Mouse (Mus musculus) ovary, adult 18-20 months (tissue): ENCODE data around the gene Tns4.

Experiments used
- DNase-seq: peaks from one replicate; pipeline ENCODE4 v3.0.0; 2022; ENCODE audit warnings: low spot score, mixed read lengths

Tns4 gene

DNA sequence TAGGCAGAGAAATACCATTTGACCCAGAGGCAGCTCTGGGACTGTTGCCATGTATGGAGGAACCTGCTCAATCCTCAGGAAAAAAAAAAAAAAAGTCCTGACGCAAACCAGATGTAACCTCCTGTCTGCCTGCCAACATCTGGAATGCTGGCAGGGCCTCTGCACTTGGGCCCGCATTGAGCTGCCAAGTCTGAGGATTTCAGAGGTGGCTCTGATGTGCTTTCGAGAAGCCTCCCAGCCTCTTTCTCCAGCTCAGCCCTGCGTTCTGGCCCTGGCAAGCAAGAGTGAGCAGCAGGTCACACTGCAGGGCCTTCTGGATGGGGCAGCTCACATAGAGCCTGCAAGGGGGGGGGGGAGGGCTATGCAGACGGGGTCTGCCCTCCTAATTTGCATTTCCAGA lies 42.0 kb downstream of the Tns4 start:
- DNase-seq = peak; percentile 59

DNA sequence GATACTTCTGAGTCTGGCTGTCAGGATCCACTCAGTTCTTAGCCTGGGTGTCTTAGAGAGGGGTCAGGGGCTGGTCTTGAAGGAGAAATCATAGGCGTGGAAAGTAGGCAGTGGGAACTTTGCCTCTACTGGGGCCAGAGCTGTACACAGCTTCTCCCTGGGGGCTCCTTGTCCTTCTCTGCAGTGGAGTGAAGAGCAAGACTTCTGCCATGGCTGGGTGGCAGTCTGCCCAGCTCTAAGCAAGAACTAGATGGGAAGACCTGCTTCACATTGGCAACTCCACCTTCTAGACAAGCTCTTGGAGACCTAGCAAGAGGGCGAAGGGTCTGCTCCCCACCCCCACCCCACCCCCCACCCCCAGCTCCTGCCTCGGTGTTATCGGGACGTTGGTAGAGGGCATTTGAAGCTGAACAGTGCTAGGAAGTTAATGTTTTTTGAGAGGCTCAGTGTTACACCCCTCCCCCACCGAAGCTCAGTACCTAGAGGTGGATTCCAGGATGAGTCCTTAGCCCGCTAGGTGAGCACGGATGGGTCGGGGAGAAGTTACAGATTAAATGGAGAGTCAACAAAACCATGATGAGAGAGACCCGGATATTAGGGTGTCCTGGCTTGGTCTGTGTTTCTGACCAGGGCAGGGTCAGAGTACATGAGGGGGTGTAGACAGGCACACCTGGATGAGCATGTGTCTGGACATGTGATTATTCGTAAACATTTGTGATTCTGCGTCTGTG lies 43.8 kb downstream of the Tns4 start:
- no peak for DNase-seq

DNA sequence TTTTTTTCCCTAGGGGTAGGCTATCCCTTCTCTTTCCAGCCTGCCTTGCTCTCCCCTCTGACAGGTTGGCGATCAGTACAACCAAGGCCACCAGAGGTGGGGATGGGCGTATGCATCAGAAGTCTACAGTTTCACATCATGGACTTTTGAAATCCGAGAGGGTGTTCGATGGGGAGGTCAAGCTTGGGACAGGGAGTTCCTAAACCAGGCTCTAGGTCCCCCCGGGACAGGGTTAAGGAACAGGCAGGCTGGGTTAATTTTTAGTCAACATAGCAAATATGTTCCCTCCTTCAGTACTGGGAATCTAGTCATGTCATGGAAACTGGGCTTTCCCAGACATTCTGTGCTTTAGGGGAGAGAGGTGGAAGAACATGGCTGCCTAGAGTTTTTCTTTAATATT lies 44.8 kb downstream of the Tns4 start:
- DNase-seq = no peak

DNA sequence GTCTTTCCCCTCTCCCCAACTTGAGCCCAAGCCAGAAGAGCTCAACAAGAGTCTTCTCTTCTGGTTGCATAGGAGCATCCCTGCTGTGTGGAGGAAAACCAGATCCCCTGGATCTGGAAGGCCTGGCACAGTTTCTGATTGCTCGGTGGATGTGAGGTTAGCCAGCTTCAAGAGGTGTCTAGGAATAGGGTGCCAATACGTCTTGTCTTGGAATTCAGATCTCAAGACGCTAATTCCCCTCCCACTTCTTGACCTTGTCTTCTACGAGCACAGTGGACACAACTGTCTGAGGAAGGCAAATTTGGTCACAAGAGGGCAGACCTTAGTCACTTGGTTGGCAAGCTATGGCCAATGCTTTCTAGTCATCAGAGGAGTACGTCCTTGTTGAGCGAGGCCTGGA lies 45.5 kb downstream of the Tns4 start:
- no peak for DNase-seq

DNA sequence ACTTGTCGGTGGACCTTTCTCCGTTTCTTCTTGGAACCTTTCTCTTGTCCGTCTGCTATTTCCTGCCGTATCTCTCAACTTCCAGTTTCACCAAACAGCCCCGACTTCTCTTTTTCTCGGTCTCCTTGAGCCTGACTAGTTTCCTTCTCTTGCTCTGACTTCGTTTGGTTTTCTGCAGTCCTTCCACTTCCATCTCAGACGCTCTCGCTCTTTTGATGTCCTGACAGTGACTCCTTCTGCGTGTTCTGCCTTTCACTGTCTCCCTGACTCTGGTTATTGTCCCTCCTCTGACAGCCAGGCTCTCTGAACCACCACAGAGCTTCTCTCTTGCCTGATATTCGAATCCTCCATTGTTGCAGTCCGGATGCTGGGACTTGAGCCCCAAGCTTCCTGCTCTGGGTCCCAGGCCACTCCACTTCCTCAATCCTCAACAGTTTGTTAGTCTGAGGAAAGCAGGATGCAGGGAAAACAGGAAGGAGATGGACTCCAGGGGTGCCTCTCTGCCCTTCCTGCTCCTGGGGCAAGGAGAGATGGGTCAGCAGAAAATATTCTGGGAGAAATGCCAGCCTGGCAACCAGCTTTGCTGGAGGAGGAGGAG lies 46.2 kb downstream of the Tns4 start:
- DNase-seq = peak; percentile 40

DNA sequence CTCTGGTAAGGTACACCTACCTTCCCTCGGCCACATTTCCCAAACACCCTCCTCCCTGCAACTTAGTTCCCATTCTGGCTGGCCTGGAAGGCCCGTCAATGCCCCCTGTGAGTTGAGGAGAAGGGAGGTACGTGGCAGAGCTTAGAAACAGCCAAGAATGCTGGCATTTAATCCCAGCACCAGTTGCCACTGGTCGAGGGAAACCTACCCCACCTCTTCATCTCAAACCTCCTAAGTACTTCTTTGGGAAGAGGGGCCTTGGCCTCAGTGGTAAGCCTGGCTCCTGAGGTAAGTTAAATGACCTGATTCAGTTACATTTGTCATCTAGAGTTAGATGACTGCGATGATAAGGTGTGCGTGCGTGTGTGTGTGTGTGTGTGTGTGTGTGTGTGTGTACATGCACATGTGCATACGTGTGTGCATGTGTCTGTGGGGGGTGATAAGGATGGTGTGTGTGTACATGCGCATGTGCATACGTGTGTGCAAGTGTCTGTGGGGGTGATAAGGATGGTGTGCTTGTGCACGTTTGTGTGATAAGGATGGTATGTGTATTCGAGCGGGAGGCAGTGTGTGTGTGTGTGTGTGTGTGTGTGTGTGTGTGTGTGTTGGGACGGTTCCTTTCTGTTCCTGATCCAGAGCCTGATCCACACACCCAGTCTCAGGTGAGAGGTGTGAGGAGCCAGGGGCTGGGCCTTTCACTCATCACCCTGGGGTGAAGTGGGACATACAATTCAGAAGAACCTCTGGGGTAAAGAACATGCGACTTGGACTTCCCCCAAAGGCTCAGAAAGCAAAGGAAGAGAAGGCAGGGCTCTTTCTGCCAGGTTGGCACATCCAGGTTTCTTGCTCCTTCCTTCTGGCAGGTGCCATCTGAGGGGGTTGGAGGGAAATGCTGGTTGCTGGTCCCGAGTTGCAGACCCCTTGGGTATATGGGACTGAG lies 47.0 kb downstream of the Tns4 start:
- no peak for DNase-seq

DNA sequence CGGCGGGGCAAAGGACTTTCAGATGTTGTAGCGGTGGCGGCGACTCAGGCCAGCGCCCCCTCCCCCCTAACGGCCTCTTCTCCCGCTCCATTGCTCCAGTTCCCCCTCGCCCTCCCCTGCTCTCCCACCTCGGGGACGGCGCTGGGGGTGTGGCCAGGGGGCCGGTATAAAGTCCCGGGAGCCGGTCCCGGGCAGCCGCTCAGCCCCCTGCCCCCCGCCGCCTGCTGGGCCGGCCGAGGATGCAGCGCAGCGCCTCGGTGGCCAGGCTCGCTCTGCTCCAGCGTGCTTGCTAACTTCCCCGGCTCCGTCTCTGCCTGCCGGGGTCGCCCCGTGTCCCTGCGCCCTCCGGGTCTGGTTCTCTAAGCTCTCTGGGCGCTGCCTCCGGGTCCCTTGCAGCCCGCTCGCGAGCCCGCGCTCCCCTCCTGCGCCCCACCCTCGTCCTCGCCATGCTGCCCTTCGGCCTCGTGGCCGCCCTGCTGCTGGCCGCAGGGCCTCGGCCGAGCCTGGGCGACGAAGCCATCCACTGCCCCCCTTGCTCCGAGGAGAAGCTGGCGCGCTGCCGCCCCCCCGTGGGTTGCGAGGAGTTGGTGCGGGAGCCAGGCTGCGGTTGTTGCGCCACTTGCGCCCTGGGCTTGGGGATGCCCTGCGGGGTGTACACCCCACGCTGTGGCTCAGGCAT lies 47.9 kb downstream of the Tns4 start, which contains the start of gene Igfbp4:
Igfbp4 (plus strand) TSS at position 194 of the 679 bp plus-strand sequence.
- DNase-seq = peak; percentile 34

DNA sequence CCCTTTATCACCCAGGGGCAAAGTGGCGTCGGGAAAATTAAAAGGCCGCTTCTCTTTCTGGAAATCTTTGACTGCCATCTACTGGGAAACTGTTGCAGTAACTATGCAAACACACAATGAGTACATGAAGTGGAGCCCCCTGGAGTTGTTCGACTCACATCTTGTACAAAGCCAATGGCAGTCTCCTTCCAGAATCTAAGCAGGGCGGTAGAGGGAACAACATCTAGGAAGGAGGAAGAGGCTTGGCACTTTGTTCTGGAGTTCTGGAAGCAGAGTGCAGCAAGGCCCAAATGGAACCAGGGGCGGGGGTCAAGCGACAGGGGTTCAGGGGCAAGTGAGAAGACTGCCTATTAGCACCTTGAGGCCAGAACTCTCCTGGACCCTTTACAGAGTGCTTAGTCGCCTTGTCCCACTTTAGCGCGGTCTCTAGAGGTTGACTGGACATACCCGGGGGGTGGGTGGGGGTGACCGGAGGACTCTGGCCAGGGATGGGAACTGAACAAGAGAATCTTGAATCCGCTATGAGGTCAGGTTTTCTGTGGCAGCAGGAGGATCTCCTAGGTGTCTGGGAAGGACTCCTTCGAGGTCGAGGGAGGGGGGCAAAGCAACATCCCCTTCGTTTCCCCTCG lies 48.6 kb downstream of the Tns4 start:
- no peak for DNase-seq

DNA sequence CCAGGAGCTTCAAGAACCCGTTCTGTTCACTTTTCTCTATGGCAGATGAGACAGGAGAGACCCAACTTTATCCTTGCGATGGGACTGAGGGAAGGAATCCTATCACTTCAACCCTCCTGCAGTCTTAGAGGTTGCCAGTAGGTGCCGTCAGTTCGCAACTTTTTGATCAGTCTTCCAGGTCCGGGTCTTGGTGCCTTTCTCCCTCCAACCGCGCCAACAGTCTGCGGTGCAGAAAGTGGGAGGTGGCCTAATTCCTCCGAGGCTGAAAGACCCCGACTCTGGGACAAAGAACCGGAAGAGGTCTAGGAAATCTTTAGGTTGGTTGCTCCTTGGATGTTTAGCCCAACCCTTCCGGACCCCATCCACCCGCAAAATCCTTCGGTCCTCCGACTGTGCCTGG lies 49.3 kb downstream of the Tns4 start:
- peak; percentile 69 for DNase-seq

DNA sequence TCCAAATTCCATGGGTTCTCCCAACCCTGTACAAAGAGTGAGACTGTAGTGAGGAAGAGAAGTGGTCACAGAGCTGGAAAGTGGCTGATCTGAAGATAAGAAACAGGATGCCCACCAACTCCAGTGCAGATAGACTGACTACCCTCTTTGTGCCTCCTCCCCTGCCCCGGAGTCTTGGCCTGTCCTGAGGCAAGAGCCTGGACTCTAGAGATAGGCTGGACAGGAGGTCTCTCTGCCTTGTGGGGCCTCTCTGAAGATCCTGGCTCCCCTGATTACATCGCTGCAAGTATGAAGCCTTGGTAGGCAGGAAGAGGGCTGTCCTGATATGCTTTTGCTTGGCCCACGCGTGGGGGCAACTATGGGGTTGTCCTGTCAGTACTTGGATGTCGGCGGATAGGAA lies 52.9 kb downstream of the Tns4 start:
- DNase-seq = no peak

DNA sequence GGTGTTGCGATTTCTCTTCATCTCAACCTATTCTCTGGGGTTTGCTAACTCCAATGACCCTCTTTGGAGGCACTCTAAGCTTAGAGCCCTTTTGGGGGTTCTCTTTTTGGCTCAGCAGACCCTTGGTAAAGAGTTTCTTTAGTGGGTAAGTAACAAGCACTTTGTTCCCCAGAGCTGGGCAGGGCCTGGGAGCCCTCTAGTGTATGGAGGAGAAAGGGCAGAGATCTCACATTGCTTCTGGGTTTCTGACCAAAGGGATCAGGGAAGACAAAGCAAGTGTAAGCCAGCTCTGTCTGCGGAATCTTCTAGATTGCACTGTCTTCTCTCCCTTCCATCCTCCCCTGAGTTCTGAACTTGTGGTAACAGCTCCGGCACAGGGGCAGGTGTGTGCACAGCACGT lies 53.8 kb downstream of the Tns4 start:
- no peak for DNase-seq

DNA sequence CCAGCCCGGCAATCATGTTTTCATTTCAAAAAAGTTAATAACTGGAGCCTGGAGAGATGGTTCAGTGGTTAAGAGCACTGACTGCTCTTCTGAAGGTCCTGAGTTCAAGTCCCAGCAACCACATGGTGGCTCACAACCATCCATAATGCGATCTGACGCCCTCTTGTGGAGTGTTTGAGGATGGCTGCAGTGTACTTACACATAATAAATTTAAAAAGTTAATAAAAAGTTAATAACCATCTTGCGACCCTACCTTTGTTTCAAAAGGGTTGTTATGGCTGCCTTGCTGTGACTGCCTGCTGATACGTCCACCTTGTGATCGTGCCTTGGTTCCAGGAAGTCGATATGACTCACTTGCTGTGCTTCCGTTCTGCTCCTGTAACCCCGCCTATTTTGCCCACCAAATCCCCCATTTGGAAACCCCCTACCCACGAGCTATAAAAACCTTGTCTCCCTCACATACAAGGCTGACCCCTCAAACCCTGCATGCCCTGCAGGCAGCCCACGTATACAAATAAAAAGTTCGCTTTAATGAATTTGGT lies 62.1 kb downstream of the Tns4 start:
- DNase-seq = no peak

DNA sequence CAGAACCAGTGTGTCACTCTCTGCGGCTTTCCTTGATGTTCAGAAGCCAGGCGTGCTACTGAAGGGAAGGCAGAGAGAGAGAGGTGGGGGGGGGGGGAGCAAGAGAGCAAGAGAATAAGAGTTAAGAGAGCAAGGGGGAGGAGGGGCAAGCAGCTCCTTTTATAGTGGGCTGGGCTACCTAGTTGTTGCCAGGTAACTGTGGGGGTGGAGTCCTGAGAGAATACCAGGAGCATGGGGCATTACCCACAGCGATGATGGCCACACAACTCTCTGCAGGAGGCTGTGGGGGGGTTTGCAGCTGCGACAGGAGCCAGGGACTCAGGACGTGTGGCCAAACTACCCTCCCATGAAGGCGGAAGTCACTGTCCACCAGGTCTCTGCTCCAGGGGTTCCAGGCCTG lies 63.2 kb downstream of the Tns4 start:
- no peak for DNase-seq

DNA sequence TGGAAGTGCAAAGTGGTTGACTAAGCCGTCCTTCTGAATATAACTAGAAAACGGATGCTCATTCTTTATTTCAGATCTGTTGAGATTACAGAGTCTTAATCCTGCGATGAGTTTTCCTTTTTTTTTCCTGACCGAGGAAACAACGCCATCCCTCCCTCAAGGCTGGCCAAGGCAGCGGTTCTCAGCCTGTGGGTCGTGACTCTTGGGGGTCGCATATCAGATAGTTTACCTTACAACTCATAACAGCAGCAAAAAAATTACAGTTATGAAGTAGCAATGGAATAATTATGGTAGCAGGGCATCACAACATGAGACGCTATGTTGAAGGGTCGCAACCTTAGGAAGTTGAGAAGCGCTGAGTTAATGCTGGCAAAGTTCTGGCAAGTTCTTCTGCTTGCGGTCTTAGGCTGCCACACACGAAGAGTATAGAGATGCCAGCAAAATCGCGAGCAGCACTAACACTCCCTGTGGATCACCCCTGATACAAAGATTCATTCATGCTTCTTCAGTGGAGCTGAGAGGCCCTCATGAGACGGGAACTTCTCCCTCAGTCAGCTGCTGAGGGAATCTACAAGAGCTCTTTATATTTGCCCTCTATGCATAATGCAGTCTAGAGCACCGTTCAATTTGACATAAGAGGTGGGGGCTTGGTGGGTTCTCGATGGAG lies 64.5 kb downstream of the Tns4 start:
- DNase-seq = no peak

DNA sequence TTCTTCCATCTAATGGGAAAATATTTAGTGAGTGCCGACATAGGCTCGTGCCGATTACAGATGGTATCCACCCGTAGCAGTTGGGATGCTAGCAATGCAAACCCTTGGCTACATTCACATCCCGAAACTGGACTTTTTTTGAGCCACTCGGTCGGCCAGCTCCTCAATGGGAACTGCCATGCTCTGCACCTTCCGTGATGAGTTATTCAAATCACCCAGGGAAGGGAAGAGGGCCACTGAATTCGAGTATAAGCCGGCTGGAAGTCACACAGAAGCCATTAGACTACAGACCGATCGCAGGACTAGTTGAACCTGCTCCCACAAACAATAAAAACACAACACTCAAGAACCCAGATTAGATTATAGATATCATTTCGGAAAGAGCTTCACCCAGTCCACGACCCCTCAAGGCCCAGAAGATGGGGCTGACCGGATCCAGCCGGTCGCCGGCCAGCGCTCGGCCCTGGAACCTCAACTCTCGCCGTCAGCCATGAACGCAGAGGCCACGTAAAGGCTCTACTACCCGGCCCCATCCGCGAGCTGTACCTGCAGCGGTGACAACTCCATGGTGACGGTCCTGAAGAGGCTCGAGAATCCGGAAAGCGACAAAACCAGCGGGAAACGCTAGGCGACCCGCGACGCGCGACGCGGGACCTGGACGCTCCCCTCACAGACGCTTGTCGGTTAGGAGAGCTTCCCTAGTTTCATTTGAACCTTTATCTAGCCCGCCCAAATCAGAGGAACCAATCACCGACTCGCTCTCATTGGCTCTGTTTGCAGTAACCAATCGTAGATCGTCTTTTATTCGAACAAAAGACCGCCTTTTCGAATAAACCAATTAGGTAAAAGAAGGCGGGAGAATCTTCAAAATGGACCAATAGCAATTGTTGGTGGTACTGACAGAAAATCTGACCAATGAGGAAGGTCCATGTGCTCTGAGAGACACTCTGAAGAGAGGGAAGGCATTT lies 65.3 kb downstream of the Tns4 start, which contains the start of gene Top2a:
Top2a (minus strand) TSS at position 690 of the 968 bp plus-strand sequence.
- peak; percentile 82 for DNase-seq

DNA sequence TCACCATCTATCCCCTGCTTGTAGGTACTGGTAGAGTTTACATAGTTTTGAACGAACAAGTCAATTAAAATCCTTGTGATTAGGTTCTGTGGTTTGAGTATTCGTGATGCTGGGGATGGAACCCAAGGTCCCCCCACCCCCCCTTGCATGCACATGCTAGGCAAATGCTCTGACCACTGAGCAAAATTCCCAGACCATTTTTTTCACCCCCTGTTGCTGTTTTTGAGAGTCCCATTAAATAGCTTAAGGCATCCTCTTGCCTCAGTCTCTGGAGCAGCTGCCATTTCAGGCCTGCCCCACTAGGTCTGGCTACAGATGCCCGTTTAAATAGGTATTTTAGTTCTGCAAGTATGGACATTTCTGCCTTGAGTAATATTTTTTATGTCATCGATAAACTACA lies 66.0 kb downstream of the Tns4 start:
- DNase-seq = no peak

DNA sequence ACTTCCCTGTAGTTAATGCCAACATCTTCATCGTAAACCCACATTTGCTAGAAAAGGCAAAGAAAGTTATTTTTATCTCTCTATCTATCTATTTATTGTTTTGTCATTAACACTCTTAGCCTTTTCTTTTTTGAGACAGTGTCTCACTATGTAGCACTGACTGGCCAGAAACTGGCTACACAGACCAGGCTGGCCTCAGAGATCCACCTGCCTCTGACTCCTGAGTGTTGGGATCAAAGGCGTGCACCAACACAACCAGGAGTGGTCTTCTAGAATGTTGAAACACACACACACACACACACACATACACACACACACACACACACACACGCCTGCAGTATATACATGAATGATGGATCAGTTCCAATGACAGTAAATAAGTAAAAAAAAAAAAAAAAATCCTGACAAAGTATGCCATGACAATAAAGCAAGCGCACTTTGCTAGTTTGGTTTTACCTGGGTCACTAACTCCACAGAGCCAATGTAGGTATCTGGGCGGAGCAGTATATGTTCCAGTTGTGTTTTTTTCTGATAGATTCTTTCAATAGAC lies 66.6 kb downstream of the Tns4 start:
- DNase-seq = no peak

DNA sequence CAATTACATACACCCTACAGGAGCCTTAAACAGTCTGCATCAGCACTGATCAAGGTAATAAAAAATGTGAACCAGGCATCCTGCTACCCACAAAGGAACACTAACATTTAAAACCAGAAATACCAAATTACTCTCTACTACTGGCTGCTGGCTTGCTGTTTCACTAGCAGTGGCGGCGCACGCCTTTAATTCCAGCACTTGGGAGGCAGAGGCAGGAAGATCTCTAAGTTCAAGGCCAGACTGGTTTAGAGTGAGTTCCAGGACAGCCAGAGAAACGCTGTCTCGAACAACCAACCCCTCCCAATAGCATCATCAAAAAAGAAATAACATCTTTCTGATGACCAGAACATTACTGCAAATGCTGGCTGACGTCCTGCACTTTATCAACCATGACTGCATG lies 69.3 kb downstream of the Tns4 start:
- DNase-seq = no peak
